Mouse (Mus musculus) thymus, postnatal 25 days (tissue): ENCODE results near the gene Alpk1.

Experiments used
- DNase-seq: peaks from one replicate; pipeline ENCODE4 v3.0.0; 2022

The Alpk1 gene

GRCm38 (mm10) chr3:127627956-127628310 lies 152.4 kb downstream of the Alpk1 start:
- DNase-seq, result no peak

- DNase-seq, result no peak
Measured at GRCm38 (mm10) chr3:127627151-127627955, 153.0 kb downstream of the Alpk1 start.

DNA sequence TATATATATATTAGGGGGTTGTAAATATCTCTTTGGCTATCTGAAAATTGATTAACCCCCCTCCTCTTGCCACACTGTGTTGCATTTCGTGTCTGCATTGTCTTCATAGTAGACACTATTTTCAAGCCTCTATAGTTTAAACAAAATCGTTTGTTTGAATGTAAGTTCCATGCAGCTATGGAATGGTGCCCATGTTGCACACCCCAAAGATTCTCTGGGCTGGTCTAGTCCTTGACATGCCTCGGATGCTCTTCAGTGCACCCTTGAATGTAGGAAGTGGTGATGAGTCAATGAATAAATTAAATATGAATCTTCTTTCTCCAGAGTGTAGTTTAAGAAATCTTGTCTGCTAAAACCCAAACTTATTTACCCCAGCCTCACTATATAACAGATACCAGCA lies 153.8 kb downstream of the Alpk1 start:
- DNase-seq, result no peak

DNA sequence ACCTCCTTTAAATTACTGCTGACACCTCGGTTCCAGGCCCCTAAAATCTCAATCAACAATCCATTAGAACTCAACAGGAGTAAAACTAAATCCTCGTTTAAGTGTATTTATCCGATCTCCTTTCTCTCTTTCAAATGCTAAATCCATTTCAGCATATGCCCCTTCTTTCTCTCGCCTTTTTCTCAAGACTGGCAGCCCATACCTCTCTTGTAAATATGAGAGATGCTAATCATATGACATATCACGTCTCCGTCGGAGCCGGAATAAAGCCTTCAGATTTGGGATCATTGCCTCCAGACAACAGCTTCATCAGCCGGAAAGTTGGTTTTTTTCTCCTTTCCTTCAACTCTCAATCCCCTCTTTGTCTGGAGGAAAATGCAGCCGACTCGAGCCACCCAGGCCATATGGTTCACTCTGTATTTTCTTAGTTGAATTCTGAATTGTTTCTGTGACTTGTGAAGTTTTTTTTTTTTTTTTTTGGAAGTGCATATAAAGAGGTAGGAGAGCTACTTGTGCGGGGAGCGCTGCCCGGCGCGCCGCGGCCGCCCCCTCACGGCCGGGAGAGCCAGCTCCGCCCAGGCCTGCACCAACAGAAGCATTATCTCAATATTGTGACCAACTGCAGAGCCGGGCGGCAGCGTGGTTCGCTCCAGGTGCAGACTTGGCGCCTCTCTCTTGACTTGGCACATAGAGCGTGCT lies 154.5 kb downstream of the Alpk1 start:
- no peak for DNase-seq

DNA sequence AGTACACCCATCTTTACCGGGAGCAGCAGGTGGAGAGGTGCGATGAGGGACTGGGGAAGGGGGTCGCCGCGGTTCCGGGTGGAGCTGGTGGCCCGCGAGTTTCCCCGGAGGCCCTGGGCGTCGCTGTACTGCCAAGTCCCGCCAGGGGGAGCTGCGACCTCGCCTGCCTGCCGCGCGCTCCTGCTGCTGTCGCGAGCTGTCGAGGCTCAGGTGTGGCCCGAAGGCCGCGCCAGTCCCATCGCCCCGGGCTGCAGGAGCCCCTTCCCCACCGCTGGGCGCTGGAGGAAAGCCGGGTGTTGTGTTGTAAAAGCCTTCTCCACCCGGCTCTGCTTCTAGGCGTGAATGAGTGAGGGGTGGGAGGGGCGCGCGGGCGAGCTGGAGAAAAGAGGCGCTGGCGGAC lies 155.0 kb downstream of the Alpk1 start:
- DNase-seq, result peak; percentile 82
